Mouse (Mus musculus) forebrain, embryonic 13.5 days (tissue): ENCODE data around the gene Vps13d. TPM values are rescaled to one million over a fixed set of nuclear protein-coding genes. Genes with fewer than 3 reads are reported as not detected.
"Not testable (repeated sequence)": the region's sequence is repeated elsewhere in the genome, so short reads cannot be mapped to it uniquely, and the experiment has no call there.

Source experiments
- ATAC-seq: fragments of 200-750 bp; cut with Nextera tagmentation; 2 replicates; pipeline ENCODE4 v1.8.0; 2017
- H3K27ac ChIP-seq: fragments of 300-500 bp; sonication (generic); 2 replicates; pipeline ENCODE4 v1.5.1; 2015; ENCODE audit warnings: inconsistent platforms, mild to moderate bottlenecking, moderate library complexity
- H3K27me3 ChIP-seq: fragments of 300-500 bp; sonication (generic); 2 replicates; pipeline ENCODE4 v1.6.1; 2015; ENCODE audit warnings: mild to moderate bottlenecking, inconsistent platforms
- H3K36me3 ChIP-seq: fragments of 300-500 bp; sonication (generic); 2 replicates; pipeline ENCODE4 v1.6.1; 2015; ENCODE audit warnings: mild to moderate bottlenecking, inconsistent platforms; ENCODE audit not compliant: poor library complexity, severe bottlenecking
- H3K4me1 ChIP-seq: fragments of 300-500 bp; sonication (generic); 2 replicates; pipeline ENCODE4 v1.6.1; 2015; ENCODE audit warnings: inconsistent platforms
- H3K4me2 ChIP-seq: fragments of 300-500 bp; sonication (generic); 2 replicates; pipeline ENCODE4 v1.6.1; 2015; ENCODE audit warnings: inconsistent platforms, mild to moderate bottlenecking, moderate library complexity
- H3K4me3 ChIP-seq: fragments of 300-500 bp; sonication (generic); 2 replicates; pipeline ENCODE4 v1.5.1; 2015; ENCODE audit warnings: mild to moderate bottlenecking, inconsistent platforms
- H3K9ac ChIP-seq: fragments of 300-500 bp; sonication (generic); 2 replicates; pipeline ENCODE4 v1.6.1; 2015; ENCODE audit warnings: mild to moderate bottlenecking, inconsistent platforms
- H3K9me3 ChIP-seq: fragments of 300-500 bp; sonication (generic); replicated peaks from 2 replicates; pipeline ENCODE4 v1.6.1; 2016; ENCODE audit warnings: inconsistent platforms
- WGBS: fragments of 180-500 bp; shearing (Covaris S2); methylation state at CpG from one replicate; pipeline ENCODE4 v1.1.7; 2015; 5-methylcytosine and 5-hydroxymethylcytosine counted together
- polyA plus RNA-seq: library from polyadenylated mRNA; unstranded; fragments of >200 nt; fragmentation: Nextera tagmentation; extraction: Ambion mirVana; gene quantifications from 2 replicates; pipeline ENCODE4 v1.2.1, GENCODE M21; 2015

Gene Vps13d
- polyA plus RNA-seq, 1 experiment from 2014 or later: 7.7 TPM

DNA sequence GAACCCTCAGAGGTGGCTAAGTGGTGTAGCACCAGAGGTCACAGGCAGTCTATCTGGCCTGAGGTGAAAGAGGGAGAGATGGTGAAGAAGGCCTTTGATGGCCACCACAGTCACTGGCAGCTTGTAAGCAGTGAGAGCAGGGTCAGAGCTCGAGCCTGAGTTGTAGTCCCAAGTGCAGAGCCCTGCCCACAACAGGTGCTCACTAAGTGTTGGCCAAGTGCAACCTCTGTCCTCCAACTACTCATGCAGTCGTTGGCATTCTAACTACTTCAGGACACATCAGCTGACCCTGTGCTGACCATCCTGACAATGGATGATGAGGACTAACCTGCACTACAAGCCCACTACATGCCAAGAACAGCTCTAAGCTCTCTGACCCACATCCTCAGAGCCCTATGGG is 7.2 kb downstream of the Vps13d start:
- H3K9me3 ChIP-seq: no peaks in the 10 kb centered on the region
- no peak overlapping the region for H3K4me3 ChIP-seq
- H3K4me1 ChIP-seq: no peaks in the 10 kb centered on the region
- no peak overlapping the region for H3K9ac ChIP-seq
- H3K27ac ChIP-seq: no peak overlapping the region
- no peaks in the 10 kb centered on the region for H3K27me3 ChIP-seq
- peaks cover 42% of the 10 kb centered on the region for H3K36me3 ChIP-seq
- WGBS: 77% methylated on average over 2 of the region's 2 CpGs
- ATAC-seq: no peak
- H3K4me2 ChIP-seq: no peak overlapping the region

DNA sequence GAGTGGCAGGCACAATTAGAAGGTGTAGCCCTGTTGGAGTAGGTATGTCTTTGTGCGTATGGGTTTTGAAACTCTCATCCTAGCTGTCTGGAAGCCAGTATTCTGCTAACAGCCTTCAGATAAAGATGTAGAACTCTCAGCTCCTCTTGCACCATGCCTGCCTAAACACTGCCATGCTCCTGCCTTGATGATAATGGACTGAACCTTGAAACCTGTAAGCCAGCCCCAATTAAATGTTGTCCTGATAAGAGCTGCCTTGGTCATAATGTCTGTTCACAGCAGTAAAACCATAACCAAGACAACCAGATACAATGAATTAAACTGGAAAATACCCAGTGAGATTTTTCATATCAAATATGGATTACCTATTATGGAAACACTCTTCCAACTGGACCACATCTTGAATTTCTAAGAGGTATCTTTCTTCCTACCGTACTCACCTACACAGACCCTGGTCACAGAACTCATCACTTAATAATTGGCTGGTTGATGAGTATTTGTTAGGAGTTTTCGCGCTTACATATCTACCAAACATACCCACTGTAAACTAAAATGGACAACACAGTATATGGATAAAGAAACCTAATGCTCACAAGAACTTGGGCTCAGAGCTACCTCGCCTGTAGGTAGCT is 15.8 kb downstream of the Vps13d start:
- no peak overlapping the region for H3K4me2 ChIP-seq
- peaks cover 45% of the 10 kb centered on the region for H3K36me3 ChIP-seq
- H3K9me3 ChIP-seq: no peaks in the 10 kb centered on the region
- no peaks in the 10 kb centered on the region for H3K27me3 ChIP-seq
- no peak for ATAC-seq
- no peaks in the 10 kb centered on the region for H3K4me1 ChIP-seq
- no peak overlapping the region for H3K27ac ChIP-seq
- 94% methylated on average over 5 of the region's 5 CpGs for WGBS
- no peak overlapping the region for H3K9ac ChIP-seq
- no peak overlapping the region for H3K4me3 ChIP-seq

DNA sequence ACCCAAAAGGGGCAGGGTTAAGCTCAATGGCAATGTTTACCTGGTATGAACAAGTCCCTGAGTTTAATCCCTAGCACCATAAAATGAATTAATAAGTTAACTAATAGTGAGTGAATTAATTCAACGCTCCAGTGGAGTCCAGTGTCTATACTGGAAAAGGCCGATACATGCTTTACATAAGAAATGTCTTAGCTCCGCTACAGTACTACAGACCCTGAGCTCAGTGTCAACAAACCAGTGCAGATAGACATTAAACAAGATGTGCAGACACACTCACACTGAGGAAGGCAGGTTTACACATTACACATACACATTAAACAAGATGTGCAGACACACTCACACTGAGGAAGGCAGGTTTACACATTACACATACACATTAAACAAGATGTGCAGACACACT is 29.3 kb downstream of the Vps13d start:
- H3K4me2 ChIP-seq, H3K27ac ChIP-seq, H3K27me3 ChIP-seq, ATAC-seq, H3K4me1 ChIP-seq, H3K4me3 ChIP-seq, H3K9me3 ChIP-seq, H3K9ac ChIP-seq: not testable (repeated sequence)
- WGBS: 92% methylated on average over 3 of the region's 3 CpGs
- H3K36me3 ChIP-seq: peaks cover 90% of the 10 kb centered on the region

DNA sequence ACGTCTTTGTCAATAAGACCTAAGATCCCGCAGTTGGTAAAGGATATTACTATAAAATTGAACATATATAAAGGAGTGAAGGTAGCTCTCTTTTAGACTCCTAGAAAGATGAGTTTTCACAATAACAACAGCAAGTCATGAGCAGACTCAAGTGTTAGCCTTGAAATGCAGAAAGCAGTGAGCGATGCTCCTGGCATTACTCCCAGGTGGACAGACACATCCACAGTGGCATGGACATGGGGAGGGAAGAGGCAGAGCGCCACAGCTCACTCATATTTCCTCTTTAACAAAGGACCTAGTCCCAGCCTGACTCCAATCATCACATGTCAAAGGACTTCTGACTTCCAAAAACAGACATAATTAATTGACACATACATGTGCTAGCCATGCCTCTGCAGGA is 30.7 kb downstream of the Vps13d start:
- H3K36me3 ChIP-seq: peaks cover 88% of the 10 kb centered on the region
- no peak overlapping the region for H3K9ac ChIP-seq
- no peaks in the 10 kb centered on the region for H3K9me3 ChIP-seq
- no peak overlapping the region for H3K27ac ChIP-seq
- ATAC-seq: no peak
- no peaks in the 10 kb centered on the region for H3K27me3 ChIP-seq
- H3K4me2 ChIP-seq: no peak overlapping the region
- no peak overlapping the region for H3K4me3 ChIP-seq
- no peaks in the 10 kb centered on the region for H3K4me1 ChIP-seq
- WGBS: 97% methylated on average over 4 of the region's 4 CpGs

DNA sequence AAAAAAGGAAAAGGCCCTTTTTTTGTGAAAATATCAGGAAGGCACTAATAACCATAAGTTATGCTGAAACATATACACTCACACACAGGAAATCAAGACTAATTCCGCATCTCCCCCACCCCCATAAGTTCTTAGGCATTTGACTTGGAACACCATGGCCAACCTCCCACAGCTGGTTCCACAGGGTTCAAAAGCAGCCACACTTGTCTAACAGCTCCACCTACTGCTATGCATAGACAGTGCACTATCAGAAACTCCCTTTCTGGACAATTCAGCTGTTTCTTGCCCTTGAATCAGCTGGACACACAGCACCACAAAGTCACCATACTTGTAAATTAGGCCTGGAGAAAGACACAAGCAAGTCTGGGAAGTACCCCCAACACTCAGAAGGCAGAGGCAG is 33.6 kb downstream of the Vps13d start:
- H3K27ac ChIP-seq: no peak overlapping the region
- WGBS: 93% methylated on average over 1 of the region's 1 CpGs
- ATAC-seq: no peak
- H3K4me1 ChIP-seq: no peaks in the 10 kb centered on the region
- H3K27me3 ChIP-seq: no peaks in the 10 kb centered on the region
- no peak overlapping the region for H3K4me3 ChIP-seq
- H3K9ac ChIP-seq: no peak overlapping the region
- H3K4me2 ChIP-seq: no peak overlapping the region
- H3K36me3 ChIP-seq: peaks cover 90% of the 10 kb centered on the region
- 0 out of 2 replicates have a peak, but pooled peaks cover 4% of the 10 kb centered on the region for H3K9me3 ChIP-seq

DNA sequence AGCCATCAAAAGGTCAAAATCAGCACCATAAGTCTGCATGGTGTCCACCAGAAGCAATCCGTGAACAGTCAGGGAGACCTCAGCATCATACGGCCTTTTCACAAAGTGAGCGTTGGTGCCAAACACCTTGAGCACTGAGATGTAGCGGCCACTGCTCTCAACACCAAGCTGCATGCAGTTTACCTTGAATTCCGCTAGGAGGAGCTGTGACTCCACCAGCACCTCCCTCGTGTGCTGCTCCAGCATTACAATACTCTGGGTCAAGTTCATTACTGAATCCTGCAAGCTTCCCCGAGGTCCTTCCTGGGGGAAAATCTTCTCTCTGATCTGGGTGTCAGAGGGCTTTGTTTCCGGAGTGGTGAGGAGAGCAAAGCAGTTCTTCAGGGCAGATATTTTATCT is 38.8 kb downstream of the Vps13d start:
- Histone ChIP-seq H3K4me2 (no peak overlapping the region), H3K27me3 (no peaks in the 10 kb centered on the region), H3K4me3 (no peak overlapping the region), H3K27ac (no peak overlapping the region), H3K9me3 (0 out of 2 replicates have a peak, but pooled peaks cover 4% of the 10 kb centered on the region), H3K36me3 (peaks cover 82% of the 10 kb centered on the region), H3K4me1 (no peaks in the 10 kb centered on the region), H3K9ac (no peak overlapping the region)
- WGBS: 46% methylated on average over 8 of the region's 8 CpGs
- ATAC-seq: peak; percentile 76

DNA sequence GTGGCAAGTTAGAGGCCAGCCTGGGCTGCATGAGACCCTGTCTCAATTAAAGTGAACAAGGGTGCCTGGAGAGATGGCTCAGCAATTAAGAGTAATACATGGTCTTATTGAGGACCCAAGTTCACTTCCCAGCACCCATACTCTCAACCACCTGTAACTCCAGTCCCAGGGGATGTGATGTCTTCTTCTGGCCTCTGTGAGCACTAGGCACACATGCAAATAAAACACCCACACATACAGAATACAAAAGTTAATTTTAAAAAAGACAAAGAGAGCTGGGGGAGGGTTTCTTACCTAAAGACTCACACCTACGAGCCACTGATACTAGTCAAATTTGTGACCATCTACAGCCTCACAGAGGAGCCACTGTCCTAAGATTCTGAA is 43.7 kb downstream of the Vps13d start:
- no peak for ATAC-seq
- no peaks in the 10 kb centered on the region for H3K9me3 ChIP-seq
- no peak overlapping the region for H3K4me3 ChIP-seq
- H3K9ac ChIP-seq: no peak overlapping the region
- no peak overlapping the region for H3K4me2 ChIP-seq
- no peaks in the 10 kb centered on the region for H3K27me3 ChIP-seq
- H3K36me3 ChIP-seq: peaks cover 66% of the 10 kb centered on the region
- H3K27ac ChIP-seq: no peak overlapping the region
- 81% methylated on average over 1 of the region's 1 CpGs for WGBS
- peaks cover 6% of the 10 kb centered on the region for H3K4me1 ChIP-seq

DNA sequence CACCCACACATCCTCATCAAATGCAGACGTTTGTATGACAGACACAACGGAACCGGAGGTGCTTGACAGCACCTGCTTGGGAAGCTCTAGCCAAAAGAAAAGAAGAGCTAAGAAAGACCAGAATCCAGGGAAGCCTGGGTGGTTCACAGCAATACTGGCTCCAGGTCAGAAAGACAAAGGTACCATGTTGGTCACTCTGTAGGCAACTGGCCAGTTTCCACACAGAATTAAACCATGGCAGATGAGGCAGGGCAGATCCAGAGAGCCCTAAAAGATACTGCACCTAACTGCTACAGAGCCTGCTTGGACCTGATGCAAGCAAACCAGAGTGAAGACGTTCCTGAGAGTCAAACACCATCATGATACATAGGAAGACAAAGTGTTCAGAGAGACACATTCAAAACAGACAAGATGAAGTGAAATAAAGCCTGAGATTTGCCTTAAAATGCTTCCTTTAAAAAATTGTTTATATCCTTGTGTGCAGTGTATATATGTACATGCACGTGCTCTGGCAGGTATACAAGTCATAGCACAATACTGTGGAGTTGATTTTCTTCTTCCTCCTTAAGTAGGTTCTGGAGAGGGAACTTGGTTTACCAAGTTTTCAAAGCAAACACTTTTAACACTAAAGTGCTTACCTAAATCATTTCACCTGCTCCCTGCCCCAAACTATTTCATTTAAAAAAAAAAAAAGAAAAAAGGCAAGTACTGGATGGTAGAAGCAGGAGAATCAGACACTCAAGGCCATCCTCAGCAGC is 44.3 kb downstream of the Vps13d start:
- Histone ChIP-seq H3K4me2 (no peak overlapping the region), H3K27me3 (no peaks in the 10 kb centered on the region), H3K9me3 (no peaks in the 10 kb centered on the region), H3K36me3 (peaks cover 61% of the 10 kb centered on the region), H3K9ac (no peak overlapping the region), H3K4me1 (peaks cover 6% of the 10 kb centered on the region), H3K27ac (no peak overlapping the region), H3K4me3 (no peak overlapping the region)
- 43% methylated on average over 5 of the region's 5 CpGs for WGBS
- ATAC-seq: no peak

DNA sequence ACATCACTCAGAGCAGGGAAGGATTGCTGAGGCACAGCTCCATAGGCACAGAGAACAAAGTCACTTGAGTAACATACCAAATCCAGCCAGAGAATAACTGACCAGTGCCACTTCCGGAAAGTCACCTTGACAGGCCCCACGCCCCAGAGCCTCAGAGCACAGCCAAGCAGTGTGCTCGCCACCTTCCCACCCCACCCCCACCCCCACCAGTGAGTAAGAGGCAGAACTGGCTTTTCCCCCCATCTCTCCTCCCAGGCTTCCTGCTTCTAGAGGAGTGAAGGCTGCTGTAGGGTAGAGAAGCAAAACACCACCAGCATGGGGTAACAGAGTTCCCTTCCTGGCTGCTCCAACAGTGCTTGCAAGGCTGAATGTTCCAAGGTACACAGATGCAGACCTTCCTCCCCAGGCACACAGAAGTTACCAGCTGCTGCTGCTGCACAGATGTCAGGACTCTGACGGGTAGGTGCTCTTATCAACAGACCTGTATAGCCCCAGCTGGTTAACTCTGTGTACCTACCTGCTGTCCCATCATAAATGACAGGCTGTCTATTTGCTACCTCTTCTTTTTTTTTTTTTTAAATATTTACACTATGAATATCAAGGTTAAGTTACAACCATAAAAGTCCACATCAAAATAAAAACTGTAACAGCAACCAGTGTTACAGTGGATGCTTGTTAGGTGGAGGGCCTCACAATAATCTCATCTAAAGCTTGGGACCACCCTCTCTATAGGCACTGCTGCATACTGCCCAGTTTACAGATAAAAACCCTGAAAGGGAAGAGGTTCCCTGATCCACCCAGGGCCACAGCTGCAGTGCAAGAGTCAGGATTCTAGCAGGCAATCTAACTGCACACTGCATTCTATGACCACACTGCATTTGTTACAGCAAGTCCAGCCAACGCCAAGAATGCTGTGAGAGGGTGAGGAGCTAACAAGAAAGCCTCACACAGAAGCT is 47.5 kb downstream of the Vps13d start:
- no peak for ATAC-seq
- Histone ChIP-seq H3K9me3 (no peaks in the 10 kb centered on the region), H3K27ac (no peak overlapping the region), H3K36me3 (peaks cover 58% of the 10 kb centered on the region), H3K9ac (no peak overlapping the region), H3K4me1 (peaks cover 6% of the 10 kb centered on the region), H3K4me2 (no peak overlapping the region), H3K4me3 (no peak overlapping the region), H3K27me3 (no peaks in the 10 kb centered on the region)
- WGBS: 75% methylated on average over 5 of the region's 5 CpGs

DNA sequence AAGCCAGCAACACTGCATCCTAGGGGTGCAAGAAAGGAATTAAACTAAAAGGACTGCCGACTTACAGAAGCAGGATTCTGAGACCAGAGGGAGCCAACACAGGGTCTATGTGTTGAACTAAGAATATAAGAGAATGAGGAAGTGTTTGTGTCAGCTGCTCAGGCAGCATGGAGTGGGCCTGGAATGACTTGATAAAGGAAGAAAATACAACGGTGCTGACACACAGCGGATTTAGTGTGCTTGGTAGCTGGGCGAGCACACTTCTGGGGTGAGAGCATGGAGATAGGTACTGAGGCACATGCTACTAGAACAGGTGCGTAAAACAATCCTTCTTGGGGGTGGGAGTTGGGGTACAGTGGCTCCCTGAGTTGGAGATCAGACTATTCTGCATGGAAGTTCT is 51.3 kb downstream of the Vps13d start:
- Histone ChIP-seq H3K9ac (no peak overlapping the region), H3K4me1 (no peaks in the 10 kb centered on the region), H3K4me2 (no peak overlapping the region), H3K9me3 (no peaks in the 10 kb centered on the region), H3K36me3 (peaks cover 72% of the 10 kb centered on the region), H3K27me3 (no peaks in the 10 kb centered on the region), H3K27ac (no peak overlapping the region), H3K4me3 (no peak overlapping the region)
- WGBS: 92% methylated on average over 5 of the region's 5 CpGs
- ATAC-seq: no peak

DNA sequence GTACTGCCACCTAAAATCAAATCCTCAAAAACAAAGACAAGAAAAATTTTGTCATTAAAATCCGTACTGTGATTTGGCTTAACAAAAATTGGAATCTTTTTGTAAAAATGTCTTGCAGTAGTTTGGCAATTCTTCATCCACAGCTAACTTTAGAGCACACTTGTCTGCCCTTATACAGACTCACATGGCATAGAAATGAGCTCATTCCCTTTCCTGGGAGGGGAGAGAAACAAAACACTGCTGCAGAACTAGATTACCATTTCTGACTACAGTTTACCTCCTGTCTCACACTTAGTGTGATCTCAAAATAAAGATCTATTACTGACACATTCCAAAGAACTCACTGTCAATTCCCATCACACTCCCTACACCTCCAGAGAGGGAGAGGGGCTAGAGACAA is 58.1 kb downstream of the Vps13d start:
- Histone ChIP-seq H3K9me3 (no peaks in the 10 kb centered on the region), H3K4me2 (no peak overlapping the region), H3K27ac (no peak overlapping the region), H3K4me1 (no peaks in the 10 kb centered on the region), H3K4me3 (no peak overlapping the region), H3K9ac (no peak overlapping the region), H3K36me3 (peaks cover 72% of the 10 kb centered on the region), H3K27me3 (no peaks in the 10 kb centered on the region)
- no peak for ATAC-seq
- WGBS: 82% methylated on average over 1 of the region's 1 CpGs

DNA sequence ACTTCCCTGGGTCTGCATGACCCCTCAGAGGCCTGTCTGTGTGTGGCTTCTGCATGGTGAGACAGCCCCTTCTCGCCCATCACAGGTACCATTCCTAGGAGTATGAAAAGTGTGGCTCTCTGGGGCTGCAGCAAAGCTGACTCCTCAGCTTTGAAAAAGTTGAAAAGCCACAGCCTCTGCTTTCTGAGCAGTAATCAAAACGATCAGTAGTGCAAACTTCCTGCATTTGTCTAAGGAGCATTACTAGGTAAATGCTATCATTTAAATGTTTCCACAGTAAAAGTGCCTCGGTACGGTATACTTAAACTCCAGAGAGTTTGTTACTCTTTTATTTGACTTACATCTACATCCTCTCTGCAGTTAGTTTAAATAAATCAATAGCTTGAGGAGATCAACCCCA is 59.3 kb downstream of the Vps13d start:
- H3K36me3 ChIP-seq: peaks cover 72% of the 10 kb centered on the region
- no peak for ATAC-seq
- 90% methylated on average over 4 of the region's 4 CpGs for WGBS

More for the DNA sequence above, 59.3 kb downstream of the Vps13d start:
- Histone ChIP-seq H3K27ac (no peak overlapping the region), H3K9ac (no peak overlapping the region), H3K4me3 (no peak overlapping the region), H3K4me2 (no peak overlapping the region), H3K27me3 (no peaks in the 10 kb centered on the region), H3K9me3 (no peaks in the 10 kb centered on the region), H3K4me1 (no peaks in the 10 kb centered on the region)
